Mouse (Mus musculus): Measurements from ENCODE around the gene Arhgef10l. TPM values are rescaled to one million over a fixed set of nuclear protein-coding genes. Genes with fewer than 3 reads are reported as not detected.
"Not testable (repeated sequence)": the region's sequence is repeated elsewhere in the genome, so short reads cannot be mapped to it uniquely, and the experiment has no call there.

Arhgef10l gene
- polyA plus RNA-seq, 1 experiment from 2014 or later, result 6.7 TPM

- not testable (repeated sequence) for H3K4me3 ChIP-seq (ENCODE audit: low read depth, low read length); H3K27me3 ChIP-seq (replicated peaks; ENCODE audit: control insufficient read depth, insufficient read depth, low read length); H3K27ac ChIP-seq (ENCODE audit: low read depth, low read length); H3K9me3 ChIP-seq (ENCODE audit: control insufficient read depth, low read length); DNase-seq (ENCODE audit: low spot score); H3K4me2 ChIP-seq; H3K9ac ChIP-seq (ENCODE audit: low read depth, low read length); ATAC-seq (replicated peaks; ENCODE audit: low FRiP score); H3K4me1 ChIP-seq (replicated peaks; ENCODE audit: control insufficient read depth, insufficient read depth, low read length)
- peaks cover 10% of the 10 kb centered on the region for H3K36me3 ChIP-seq (ENCODE audit: control insufficient read depth, insufficient read depth, low read length)
- WGBS, result 87% methylated on average over 7 of the region's 7 CpGs
Observed at GRCm38 (mm10) chr4:140574863-140575262, 90.9 kb downstream of the Arhgef10l start.

DNA sequence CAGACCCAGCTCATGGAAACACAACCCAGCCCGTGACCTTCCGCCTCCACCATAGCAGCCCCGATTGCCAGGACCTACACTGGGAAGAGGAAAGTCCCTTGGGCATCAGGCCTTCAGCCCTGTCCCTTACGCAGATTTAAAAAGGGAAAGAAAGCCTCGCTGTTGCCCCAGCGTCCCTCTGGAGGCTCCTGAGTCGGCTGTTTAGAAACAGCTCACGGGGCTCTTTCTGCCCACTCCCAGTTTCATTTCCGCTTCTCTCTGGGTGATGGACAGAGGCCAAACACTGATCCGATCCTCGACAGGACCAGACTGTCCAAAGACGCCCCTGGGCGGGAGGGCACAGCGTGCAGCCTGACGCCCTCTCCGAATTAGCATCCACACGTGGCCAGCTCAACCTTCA is 93.4 kb downstream of the Arhgef10l start:
- 81% methylated on average over 17 of the region's 17 CpGs for WGBS
- Histone ChIP-seq H3K27ac (ENCODE audit: low read depth, low read length) (no peak overlapping the region), H3K9me3 (ENCODE audit: control insufficient read depth, low read length) (no peaks in the 10 kb centered on the region), H3K27me3 (replicated peaks; ENCODE audit: control insufficient read depth, insufficient read depth, low read length) (no peaks in the 10 kb centered on the region), H3K9ac (ENCODE audit: low read depth, low read length) (no peak overlapping the region), H3K36me3 (ENCODE audit: control insufficient read depth, insufficient read depth, low read length) (peaks cover 19% of the 10 kb centered on the region), H3K4me1 (replicated peaks; ENCODE audit: control insufficient read depth, insufficient read depth, low read length) (no peaks in the 10 kb centered on the region), H3K4me2 (no peak overlapping the region), H3K4me3 (ENCODE audit: low read depth, low read length) (no peak overlapping the region)
- ATAC-seq (replicated peaks; ENCODE audit: low FRiP score) (no peak), DNase-seq (ENCODE audit: low spot score) (no peak)

DNA sequence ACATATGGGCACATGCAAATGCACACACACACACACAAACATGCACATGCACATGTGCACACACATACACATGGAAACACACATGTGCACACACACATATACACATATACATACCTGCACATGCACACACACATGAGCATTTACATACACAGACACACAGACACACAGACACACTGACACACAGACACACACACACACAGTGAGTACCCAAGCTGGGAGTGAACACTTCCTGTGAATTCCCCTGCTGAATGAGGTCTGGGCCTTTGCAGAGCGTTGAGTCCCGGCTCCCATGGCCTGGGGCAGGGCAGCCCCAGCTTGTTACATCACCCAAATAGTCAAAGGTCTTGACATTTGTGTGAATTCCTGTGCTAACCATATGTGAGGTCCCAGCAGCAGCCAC is 96.4 kb downstream of the Arhgef10l start:
- H3K36me3 ChIP-seq (ENCODE audit: control insufficient read depth, insufficient read depth, low read length), result peaks cover 14% of the 10 kb centered on the region; the same call in 1 of the 2 replicates
- no peak overlapping the region for H3K4me2 ChIP-seq
- no peak for DNase-seq (ENCODE audit: low spot score)
- H3K27me3 ChIP-seq (replicated peaks; ENCODE audit: control insufficient read depth, insufficient read depth, low read length), result no peaks in the 10 kb centered on the region
- H3K27ac ChIP-seq (ENCODE audit: low read depth, low read length), result no peak overlapping the region
- no peaks in the 10 kb centered on the region for H3K9me3 ChIP-seq (ENCODE audit: control insufficient read depth, low read length)
- no peak overlapping the region for H3K9ac ChIP-seq (ENCODE audit: low read depth, low read length)
- H3K4me1 ChIP-seq (replicated peaks; ENCODE audit: control insufficient read depth, insufficient read depth, low read length), result no peaks in the 10 kb centered on the region
- WGBS, result 72% methylated on average over 2 of the region's 2 CpGs
- no peak for ATAC-seq (replicated peaks; ENCODE audit: low FRiP score)
- no peak overlapping the region for H3K4me3 ChIP-seq (ENCODE audit: low read depth, low read length)

- WGBS, result 87% methylated on average over 11 of the region's 11 CpGs
- Histone ChIP-seq H3K4me3 (ENCODE audit: low read depth, low read length) (no peak overlapping the region), H3K9ac (ENCODE audit: low read depth, low read length) (no peak overlapping the region), H3K36me3 (ENCODE audit: control insufficient read depth, insufficient read depth, low read length) (peaks cover 11% of the 10 kb centered on the region; the same call in 1 of the 2 replicates), H3K4me2 (no peak overlapping the region), H3K27me3 (replicated peaks; ENCODE audit: control insufficient read depth, insufficient read depth, low read length) (no peaks in the 10 kb centered on the region), H3K9me3 (ENCODE audit: control insufficient read depth, low read length) (no peaks in the 10 kb centered on the region), H3K27ac (ENCODE audit: low read depth, low read length) (no peak overlapping the region), H3K4me1 (replicated peaks; ENCODE audit: control insufficient read depth, insufficient read depth, low read length) (no peaks in the 10 kb centered on the region)
- DNase-seq (ENCODE audit: low spot score) (no peak), ATAC-seq (replicated peaks; ENCODE audit: low FRiP score) (no peak)
Observed at GRCm38 (mm10) chr4:140567911-140568480, 97.8 kb downstream of the Arhgef10l start.

GRCm38 (mm10) chr4:140566785-140567184 is 99.0 kb downstream of the Arhgef10l start:
- 79% methylated on average over 14 of the region's 14 CpGs for WGBS
- no peak overlapping the region for H3K4me2 ChIP-seq
- ATAC-seq (replicated peaks; ENCODE audit: low FRiP score) (no peak), DNase-seq (ENCODE audit: low spot score) (no peak)
- H3K36me3 ChIP-seq (ENCODE audit: control insufficient read depth, insufficient read depth, low read length), result peaks cover 14% of the 10 kb centered on the region
- no peak overlapping the region for H3K4me3 ChIP-seq (ENCODE audit: low read depth, low read length)
- H3K9ac ChIP-seq (ENCODE audit: low read depth, low read length), result no peak overlapping the region
- no peaks in the 10 kb centered on the region for H3K9me3 ChIP-seq (ENCODE audit: control insufficient read depth, low read length)
- H3K27ac ChIP-seq (ENCODE audit: low read depth, low read length), result no peak overlapping the region
- H3K4me1 ChIP-seq (replicated peaks; ENCODE audit: control insufficient read depth, insufficient read depth, low read length), result no peaks in the 10 kb centered on the region
- no peaks in the 10 kb centered on the region for H3K27me3 ChIP-seq (replicated peaks; ENCODE audit: control insufficient read depth, insufficient read depth, low read length)

GRCm38 (mm10) chr4:140564459-140564858 is 101.4 kb downstream of the Arhgef10l start:
- 0 out of 2 replicates have a peak, but pooled peaks have one; percentile 28 for ATAC-seq (replicated peaks; ENCODE audit: low FRiP score)
- not testable (repeated sequence) for H3K4me3 ChIP-seq (ENCODE audit: low read depth, low read length); H3K4me1 ChIP-seq (replicated peaks; ENCODE audit: control insufficient read depth, insufficient read depth, low read length); H3K4me2 ChIP-seq; H3K9me3 ChIP-seq (ENCODE audit: control insufficient read depth, low read length); DNase-seq (ENCODE audit: low spot score); H3K9ac ChIP-seq (ENCODE audit: low read depth, low read length); H3K27me3 ChIP-seq (replicated peaks; ENCODE audit: control insufficient read depth, insufficient read depth, low read length); H3K27ac ChIP-seq (ENCODE audit: low read depth, low read length)
- peaks cover 24% of the 10 kb centered on the region for H3K36me3 ChIP-seq (ENCODE audit: control insufficient read depth, insufficient read depth, low read length)
- 75% methylated on average over 1 of the region's 1 CpGs for whole genome bisulfite sequencing

DNA sequence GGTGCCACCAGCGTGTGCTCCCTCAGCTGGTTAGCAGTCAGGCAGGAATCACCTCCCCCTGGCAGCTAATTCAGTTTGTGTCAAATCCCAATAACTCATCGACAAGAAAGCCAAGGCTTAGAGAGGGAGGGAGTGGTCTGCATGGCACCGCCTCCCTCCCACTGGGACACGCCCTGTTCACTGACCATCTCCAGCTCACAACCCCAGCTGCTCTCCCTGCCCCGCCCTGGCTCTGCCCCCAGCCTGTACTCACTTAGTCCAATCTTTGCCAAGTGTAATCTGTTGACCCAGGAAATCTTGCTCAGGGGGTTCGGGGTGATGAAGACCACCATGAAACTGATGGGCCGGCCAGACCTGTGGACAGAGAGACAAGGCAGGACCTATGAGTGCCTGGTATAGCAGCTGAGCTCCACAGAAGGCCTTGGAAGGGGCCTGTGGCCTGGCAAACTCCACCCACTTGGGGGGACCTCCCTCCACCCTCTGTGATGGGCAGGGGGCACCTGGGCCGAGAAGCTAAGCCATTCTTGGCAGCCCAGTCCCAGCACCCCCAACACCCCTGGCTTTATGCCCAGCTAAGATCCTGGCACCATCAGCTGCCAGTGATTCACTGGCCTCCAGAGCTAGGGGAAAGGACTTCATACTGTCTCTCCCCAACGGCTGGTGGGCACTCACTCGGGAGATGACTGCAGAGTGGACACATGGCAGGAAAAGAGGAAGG is 103.2 kb downstream of the Arhgef10l start:
- H3K4me1 ChIP-seq (replicated peaks; ENCODE audit: control insufficient read depth, insufficient read depth, low read length), result no peaks in the 10 kb centered on the region
- no peak overlapping the region for H3K4me3 ChIP-seq (ENCODE audit: low read depth, low read length)
- DNase-seq (ENCODE audit: low spot score) (no peak), ATAC-seq (replicated peaks; ENCODE audit: low FRiP score) (no peak)
- peaks cover 5% of the 10 kb centered on the region; the same call in 1 of the 2 replicates for H3K9me3 ChIP-seq (ENCODE audit: control insufficient read depth, low read length)
- peaks cover 17% of the 10 kb centered on the region for H3K36me3 ChIP-seq (ENCODE audit: control insufficient read depth, insufficient read depth, low read length)
- no peak overlapping the region for H3K27ac ChIP-seq (ENCODE audit: low read depth, low read length)
- no peak overlapping the region for H3K4me2 ChIP-seq
- no peak overlapping the region for H3K9ac ChIP-seq (ENCODE audit: low read depth, low read length)
- 80% methylated on average over 10 of the region's 10 CpGs for WGBS
- H3K27me3 ChIP-seq (replicated peaks; ENCODE audit: control insufficient read depth, insufficient read depth, low read length), result no peaks in the 10 kb centered on the region

DNA sequence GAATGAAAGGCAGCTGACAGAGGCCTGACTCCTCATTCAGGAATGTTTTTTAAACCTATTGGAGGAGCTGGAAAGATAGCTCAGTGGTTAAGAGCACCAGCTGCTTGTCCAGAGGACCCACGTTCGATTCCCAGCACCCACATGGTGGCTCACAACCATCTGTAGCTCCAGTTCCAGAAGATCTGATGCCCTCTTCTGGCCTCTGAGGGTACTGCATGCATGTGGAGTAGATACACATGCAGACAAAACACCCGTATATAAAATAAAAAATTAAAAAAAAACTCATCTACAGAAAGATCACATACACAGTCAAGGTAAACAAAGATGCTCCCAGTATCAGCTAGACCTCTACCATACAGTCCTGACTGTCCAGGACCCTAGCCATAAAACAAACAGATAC is 104.1 kb downstream of the Arhgef10l start:
- no peak overlapping the region for H3K4me2 ChIP-seq
- no peak overlapping the region for H3K9ac ChIP-seq (ENCODE audit: low read depth, low read length)
- H3K4me1 ChIP-seq (replicated peaks; ENCODE audit: control insufficient read depth, insufficient read depth, low read length), result no peaks in the 10 kb centered on the region
- 85% methylated on average over 3 of the region's 3 CpGs for WGBS
- no peak for DNase-seq (ENCODE audit: low spot score)
- H3K27ac ChIP-seq (ENCODE audit: low read depth, low read length), result no peak overlapping the region
- no peak for ATAC-seq (replicated peaks; ENCODE audit: low FRiP score)
- H3K4me3 ChIP-seq (ENCODE audit: low read depth, low read length), result no peak overlapping the region
- H3K27me3 ChIP-seq (replicated peaks; ENCODE audit: control insufficient read depth, insufficient read depth, low read length), result no peaks in the 10 kb centered on the region
- peaks cover 5% of the 10 kb centered on the region; the same call in 1 of the 2 replicates for H3K9me3 ChIP-seq (ENCODE audit: control insufficient read depth, low read length)
- peaks cover 13% of the 10 kb centered on the region for H3K36me3 ChIP-seq (ENCODE audit: control insufficient read depth, insufficient read depth, low read length)

- Histone ChIP-seq H3K4me3 (ENCODE audit: low read depth, low read length) (no peak overlapping the region), H3K27me3 (replicated peaks; ENCODE audit: control insufficient read depth, insufficient read depth, low read length) (no peaks in the 10 kb centered on the region), H3K4me1 (replicated peaks; ENCODE audit: control insufficient read depth, insufficient read depth, low read length) (no peaks in the 10 kb centered on the region), H3K9me3 (ENCODE audit: control insufficient read depth, low read length) (peaks cover 5% of the 10 kb centered on the region; the same call in 1 of the 2 replicates), H3K9ac (ENCODE audit: low read depth, low read length) (no peak overlapping the region), H3K36me3 (ENCODE audit: control insufficient read depth, insufficient read depth, low read length) (peaks cover 13% of the 10 kb centered on the region), H3K27ac (ENCODE audit: low read depth, low read length) (no peak overlapping the region), H3K4me2 (no peak overlapping the region)
- DNase-seq (ENCODE audit: low spot score) (no peak), ATAC-seq (replicated peaks; ENCODE audit: low FRiP score) (no peak)
- 63% methylated on average over 4 of the region's 4 CpGs for WGBS
Observed at GRCm38 (mm10) chr4:140559862-140560261, 106.0 kb downstream of the Arhgef10l start.

Data from liver, embryonic 11.5 days (tissue).